Mouse (Mus musculus) forebrain, postnatal 0 days (tissue): ENCODE data around the gene U2af2. TPM values are rescaled to one million over a fixed set of nuclear protein-coding genes. Genes with fewer than 3 reads are reported as not detected.

ENCODE experiments used
- ATAC-seq: fragments of 200-750 bp; cut with Nextera tagmentation; 2 replicates; pipeline ENCODE4 v1.8.0; 2017; ENCODE audit warnings: mild to moderate bottlenecking, moderate library complexity
- DNase-seq: peaks from one replicate; pipeline ENCODE4 v3.0.0-alpha.2; 2015
- H3K27ac ChIP-seq: fragments of 300-500 bp; sonication (generic); 2 replicates; pipeline ENCODE4 v1.5.1; 2014; ENCODE audit warnings: low read depth, mild to moderate bottlenecking, antibody characterized with exemption, low read length, moderate library complexity, mixed read lengths
- H3K27me3 ChIP-seq: fragments of 300-500 bp; sonication (generic); 2 replicates; pipeline ENCODE4 v1.6.1; 2014; ENCODE audit warnings: mild to moderate bottlenecking, low read length, mixed read lengths; ENCODE audit not compliant: insufficient read depth
- H3K36me3 ChIP-seq: fragments of 300-500 bp; sonication (generic); 2 replicates; pipeline ENCODE4 v1.6.1; 2014; ENCODE audit warnings: mild to moderate bottlenecking, moderate library complexity; ENCODE audit not compliant: insufficient read depth
- H3K4me1 ChIP-seq: fragments of 300-500 bp; sonication (generic); 2 replicates; pipeline ENCODE4 v1.6.1; 2014; ENCODE audit warnings: antibody characterized with exemption; ENCODE audit not compliant: insufficient read depth
- H3K4me2 ChIP-seq: fragments of 300-500 bp; sonication (generic); 2 replicates; pipeline ENCODE4 v1.6.1; 2014; ENCODE audit warnings: low read depth, mild to moderate bottlenecking, moderate library complexity
- H3K4me3 ChIP-seq: fragments of 300-500 bp; sonication (generic); 2 replicates; pipeline ENCODE4 v1.5.1; 2014; ENCODE audit warnings: low read depth, low read length, mixed read lengths
- H3K9ac ChIP-seq: fragments of 300-500 bp; sonication (generic); 2 replicates; pipeline ENCODE4 v1.6.1; 2014; ENCODE audit warnings: mild to moderate bottlenecking
- H3K9me3 ChIP-seq: fragments of 300-500 bp; sonication (generic); 2 replicates; pipeline ENCODE4 v1.6.1; 2016; ENCODE audit warnings: low read length
- CTCF ChIP-seq: sonication (generic); IDR thresholded peaks from 2 replicates; pipeline ENCODE4 v1.5.1; 2016; ENCODE audit warnings: antibody characterized with exemption, control low read depth, low read depth
- WGBS: fragments of 180-500 bp; shearing (Covaris S2); extraction: QIAGEN DNeasy Blood & Tissue Kit; methylation state at CpG from one replicate; pipeline ENCODE4 v1.1.7; 2014; 5-methylcytosine and 5-hydroxymethylcytosine counted together
- polyA plus RNA-seq: library from polyadenylated mRNA; unstranded; fragments of >200 nt; fragmentation: Nextera tagmentation; extraction: Ambion mirVana; gene quantifications from 2 replicates; pipeline ENCODE4 v1.2.1, GENCODE M21; 2015
- total RNA-seq: library from RNA; depleted of rRNA; stranded (reverse); fragments of >200 nt; gene quantifications from 2 replicates; pipeline ENCODE4 v1.2.3, GENCODE M21; 2014

The U2af2 gene
- total and polyA plus RNA-seq, 2 experiments from 2014 or later = 92.7 to 184 TPM

GRCm38 (mm10) chr7:5037026-5037425 lies 24.9 kb upstream of the U2af2 start:
- Histone ChIP-seq H3K9me3 (no peaks in the 10 kb centered on the region), H3K4me2 (peak overlapping the region; percentile 57; the same call in 1 of the 2 replicates), H3K9ac (no peak overlapping the region), H3K4me1 (peaks cover 11% of the 10 kb centered on the region; the same call in 1 of the 2 replicates), H3K36me3 (peaks cover 36% of the 10 kb centered on the region), H3K27ac (no peak overlapping the region), H3K4me3 (0 out of 2 replicates have a peak overlapping the region, but pooled peaks have one; percentile 67), H3K27me3 (no peaks in the 10 kb centered on the region)
- TF ChIP-seq CTCF = no peak
- 93% methylated on average over 7 of the region's 7 CpGs for WGBS
- DNase-seq (no peak), ATAC-seq (no peak)

DNA sequence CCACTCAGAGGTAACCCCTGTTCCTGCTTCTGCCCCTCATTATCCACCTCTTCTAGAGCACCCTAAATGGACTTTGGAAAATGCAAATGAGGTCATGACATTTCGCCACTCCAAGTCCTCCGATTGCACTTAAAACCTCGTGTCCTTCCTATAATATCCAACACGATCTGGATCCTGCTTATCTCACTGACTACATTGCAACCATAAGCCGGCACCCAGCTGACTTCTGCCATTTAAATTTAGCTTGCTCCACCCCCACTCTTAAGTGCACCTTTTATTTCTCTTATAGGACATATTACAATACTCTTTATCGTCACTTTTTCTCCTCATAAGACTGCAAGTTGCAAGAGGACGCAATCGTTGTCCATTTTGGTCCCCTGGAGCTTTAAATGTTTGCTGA lies 24.5 kb upstream of the U2af2 start:
- Histone ChIP-seq H3K36me3 (peaks cover 31% of the 10 kb centered on the region), H3K4me1 (peaks cover 11% of the 10 kb centered on the region; the same call in 1 of the 2 replicates), H3K9me3 (no peaks in the 10 kb centered on the region), H3K4me2 (peak overlapping the region; percentile 57), H3K27ac (peak overlapping the region; percentile 96), H3K27me3 (no peaks in the 10 kb centered on the region), H3K4me3 (peak overlapping the region; percentile 67), H3K9ac (peak overlapping the region; percentile 76)
- ATAC-seq (no peak), DNase-seq (no peak)
- 82% methylated on average over 8 of the region's 8 CpGs for WGBS
- no peak for TF ChIP-seq CTCF

DNA sequence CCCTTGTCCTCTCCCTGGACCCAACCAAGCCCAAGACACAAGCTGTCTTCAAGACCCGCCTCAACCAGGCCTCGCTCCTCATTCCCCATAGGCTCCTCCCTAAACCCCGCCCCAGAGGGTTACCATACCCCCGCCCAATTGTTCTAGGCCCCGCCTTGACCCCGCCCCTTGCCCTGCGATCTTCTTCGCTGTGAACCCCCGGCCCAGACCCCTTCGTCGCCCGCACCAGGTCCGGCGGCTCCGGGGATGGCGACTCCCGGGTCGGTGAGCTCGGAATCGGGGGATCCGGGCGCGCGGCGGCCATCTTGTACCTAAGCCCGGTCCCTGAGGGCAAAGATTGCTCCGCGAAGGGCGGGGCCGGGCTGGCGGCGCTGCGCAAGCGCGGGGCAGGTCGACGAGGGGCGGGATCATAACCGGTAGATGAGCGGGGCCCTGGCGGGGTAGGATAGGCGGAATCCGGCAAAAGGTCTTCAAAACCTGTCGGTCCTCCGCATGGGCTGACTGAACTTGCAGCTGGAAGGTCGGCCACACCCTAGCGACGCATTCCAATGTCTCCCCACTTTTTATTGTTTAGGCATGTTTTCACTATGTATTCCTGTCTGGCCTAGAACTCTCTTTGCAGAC lies 23.7 kb upstream of the U2af2 start, which contains the start of gene Zfp784:
Zfp784 (minus strand) TSS at position 338 of the 624 bp plus-strand sequence.
- H3K4me2 ChIP-seq = peak within 1 kb of the TSS; percentile 57
- TF ChIP-seq CTCF = no peak
- H3K4me3 ChIP-seq = peak within 1 kb of the TSS; percentile 67
- H3K27ac ChIP-seq = peak within 1 kb of the TSS; percentile 96
- under 1% methylated on average over 48 of the region's 48 CpGs for WGBS
- H3K36me3 ChIP-seq = peaks cover 24% of the 10 kb centered on the region
- H3K27me3 ChIP-seq = no peaks in the 10 kb centered on the region
- ATAC-seq = peak; percentile 98
- H3K9me3 ChIP-seq = no peaks in the 10 kb centered on the region
- H3K4me1 ChIP-seq = peaks cover 11% of the 10 kb centered on the region; the same call in 1 of the 2 replicates
- DNase-seq = peak; percentile 93
- peak within 1 kb of the TSS; percentile 76 for H3K9ac ChIP-seq

- peak overlapping the region; percentile 57 for H3K4me2 ChIP-seq
- H3K4me3 ChIP-seq = peak overlapping the region; percentile 67
- TF ChIP-seq CTCF = no peak
- WGBS = 31% methylated on average over 5 of the region's 5 CpGs
- no peaks in the 10 kb centered on the region for H3K27me3 ChIP-seq
- ATAC-seq (no peak), DNase-seq (no peak)
- no peaks in the 10 kb centered on the region for H3K9me3 ChIP-seq
- no peak overlapping the region for H3K27ac ChIP-seq
- peaks cover 11% of the 10 kb centered on the region; the same call in 1 of the 2 replicates for H3K4me1 ChIP-seq
- peak overlapping the region; percentile 76 for H3K9ac ChIP-seq
- H3K36me3 ChIP-seq = peaks cover 17% of the 10 kb centered on the region
Observed at GRCm38 (mm10) chr7:5038940-5039339, 23.0 kb upstream of the U2af2 start.

- WGBS = 86% methylated on average over 2 of the region's 2 CpGs
- H3K36me3 ChIP-seq = peaks cover 3% of the 10 kb centered on the region; the same call in 1 of the 2 replicates
Observed at GRCm38 (mm10) chr7:5044981-5045380, 17.0 kb upstream of the U2af2 start.

DNA sequence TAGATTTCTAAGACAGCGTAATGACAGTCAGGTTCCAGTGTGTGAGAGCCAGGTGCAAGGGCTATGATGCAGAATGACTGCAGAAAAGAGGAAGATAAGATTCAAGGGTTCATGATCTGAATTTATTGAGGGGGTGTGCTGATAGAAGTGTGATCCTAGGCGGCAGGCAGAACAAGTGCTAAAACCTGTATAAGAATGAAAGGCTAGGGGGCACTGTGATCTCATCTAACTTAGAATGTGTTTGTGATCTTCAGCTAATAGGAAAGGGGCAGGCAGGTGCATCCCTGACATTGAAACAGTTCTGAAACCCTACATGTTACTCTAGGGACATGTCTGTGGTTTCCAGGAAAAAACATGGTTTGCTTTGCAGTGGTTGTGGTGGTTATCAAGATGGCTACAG lies 15.8 kb upstream of the U2af2 start:
- Histone ChIP-seq H3K9me3 (no peaks in the 10 kb centered on the region), H3K27me3 (no peaks in the 10 kb centered on the region), H3K36me3 (peaks cover 3% of the 10 kb centered on the region; the same call in 1 of the 2 replicates), H3K4me2 (no peak overlapping the region), H3K4me3 (no peak overlapping the region), H3K4me1 (peaks cover 4% of the 10 kb centered on the region; the same call in 1 of the 2 replicates), H3K27ac (no peak overlapping the region), H3K9ac (no peak overlapping the region)
- 65% methylated on average over 2 of the region's 2 CpGs for WGBS
- DNase-seq (no peak), ATAC-seq (no peak)
- TF ChIP-seq CTCF = peak; percentile 6; the same call in 1 of the 2 replicates

More at GRCm38 (mm10) chr7:5044981-5045380, 17.0 kb upstream of the U2af2 start:
- no peak overlapping the region for H3K4me2 ChIP-seq
- ATAC-seq = no peak
- no peak overlapping the region for H3K27ac ChIP-seq
- H3K4me3 ChIP-seq = no peak overlapping the region
- no peak overlapping the region for H3K9ac ChIP-seq
- no peaks in the 10 kb centered on the region for H3K9me3 ChIP-seq
- no peak for DNase-seq
- no peak for TF ChIP-seq CTCF
- no peaks in the 10 kb centered on the region for H3K4me1 ChIP-seq
- no peaks in the 10 kb centered on the region for H3K27me3 ChIP-seq

GRCm38 (mm10) chr7:5047313-5047712 lies 14.6 kb upstream of the U2af2 start:
- 30% methylated on average over 2 of the region's 2 CpGs for WGBS
- peak; percentile 41 for TF ChIP-seq CTCF
- Histone ChIP-seq H3K4me3 (no peak overlapping the region), H3K36me3 (no peaks in the 10 kb centered on the region), H3K9me3 (no peaks in the 10 kb centered on the region), H3K4me2 (no peak overlapping the region), H3K27ac (no peak overlapping the region), H3K4me1 (peaks cover 4% of the 10 kb centered on the region; the same call in 1 of the 2 replicates), H3K27me3 (no peaks in the 10 kb centered on the region), H3K9ac (no peak overlapping the region)
- ATAC-seq (no peak), DNase-seq (peak; percentile 52)
